Mouse (Mus musculus) mouse trophoblast stem cell (cell line): ENCODE measurements around the gene Rpl9-ps1.

Experiments
- in situ Hi-C, 2 experiments: fragments of 300-500 bp; cut with MseI, MboI; formaldehyde crosslinking; loops; 2 replicates in 1 of 2; 3 replicates in 1 of 2; pipeline ENCODE4 v1.15.1; 2025

Rpl9-ps1 gene

GRCm38 (mm10) chr11:83628808-83629207, 16.6 kb downstream of the Rpl9-ps1 start:
- in situ Hi-C loops = no loop called here

DNA sequence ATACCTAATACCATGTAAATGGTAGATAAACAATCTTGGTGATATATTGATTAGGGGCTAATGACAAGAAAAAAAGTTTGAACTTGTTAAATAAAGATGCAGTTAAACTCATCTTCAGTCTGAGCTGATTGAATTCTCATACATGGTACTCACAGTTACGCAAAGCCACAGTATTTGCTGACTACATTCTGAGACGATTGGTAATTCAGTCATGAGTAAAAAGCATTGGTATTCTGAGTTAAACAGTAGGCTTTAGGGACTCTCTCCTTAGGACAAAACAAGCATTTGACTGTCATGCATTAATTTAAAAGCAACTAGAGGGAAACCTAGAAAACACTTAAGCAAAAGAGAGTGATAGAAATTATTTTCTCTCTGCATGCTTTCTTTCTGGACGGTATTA, 21.8 kb downstream of the Rpl9-ps1 start:
- in situ Hi-C loops = no loop called here

- in situ Hi-C loops = no loop called here
Measured at GRCm38 (mm10) chr11:83619037-83619436, 26.4 kb downstream of the Rpl9-ps1 start.

DNA sequence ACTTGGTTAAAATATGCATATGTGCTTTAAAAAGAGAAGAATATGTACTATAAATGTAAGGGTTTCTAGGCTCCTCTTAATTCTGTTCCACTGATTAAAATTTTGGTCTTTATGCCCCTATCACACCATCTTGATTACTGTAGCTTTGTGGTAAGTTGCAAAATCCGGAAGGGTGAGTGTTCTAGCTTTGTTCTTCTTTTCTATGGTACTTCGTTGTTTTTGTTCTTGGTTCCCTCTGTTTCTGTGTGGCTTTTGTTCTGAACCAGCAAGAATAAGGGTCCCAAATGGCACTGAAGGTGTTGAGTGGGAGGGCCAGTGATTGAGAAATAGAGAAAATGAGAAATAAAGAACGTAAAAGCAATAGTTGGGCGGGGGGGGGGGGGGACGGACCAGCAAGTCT, 27.2 kb downstream of the Rpl9-ps1 start:
- in situ Hi-C loops = no loop called here

DNA sequence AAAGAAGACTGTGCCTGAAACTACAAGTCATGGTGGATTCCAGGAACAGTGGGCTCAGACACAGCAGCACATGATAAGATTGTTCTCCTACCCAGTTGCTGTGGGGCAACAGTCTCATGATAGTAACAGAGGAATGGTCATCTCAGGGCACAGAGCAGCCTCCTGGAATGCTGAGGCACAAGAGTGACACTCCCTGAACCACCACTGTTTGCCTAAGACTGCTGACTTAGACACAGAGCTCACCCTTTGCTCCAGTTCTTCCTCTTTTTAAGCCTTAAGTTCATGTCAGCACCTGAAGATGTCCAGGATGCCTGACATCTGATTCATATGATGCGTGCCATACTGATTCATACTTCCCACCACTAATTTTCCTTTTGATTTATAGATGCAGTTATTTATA, 28.8 kb downstream of the Rpl9-ps1 start:
- in situ Hi-C loops = no loop called here

- in situ Hi-C loops = no loop called here
Measured at GRCm38 (mm10) chr11:83610900-83611299, 34.5 kb downstream of the Rpl9-ps1 start.

GRCm38 (mm10) chr11:83606396-83606795, 39.0 kb downstream of the Rpl9-ps1 start:
- in situ Hi-C loops = no loop called here

GRCm38 (mm10) chr11:83605535-83605934, 39.9 kb downstream of the Rpl9-ps1 start:
- in situ Hi-C loops = no loop called here

DNA sequence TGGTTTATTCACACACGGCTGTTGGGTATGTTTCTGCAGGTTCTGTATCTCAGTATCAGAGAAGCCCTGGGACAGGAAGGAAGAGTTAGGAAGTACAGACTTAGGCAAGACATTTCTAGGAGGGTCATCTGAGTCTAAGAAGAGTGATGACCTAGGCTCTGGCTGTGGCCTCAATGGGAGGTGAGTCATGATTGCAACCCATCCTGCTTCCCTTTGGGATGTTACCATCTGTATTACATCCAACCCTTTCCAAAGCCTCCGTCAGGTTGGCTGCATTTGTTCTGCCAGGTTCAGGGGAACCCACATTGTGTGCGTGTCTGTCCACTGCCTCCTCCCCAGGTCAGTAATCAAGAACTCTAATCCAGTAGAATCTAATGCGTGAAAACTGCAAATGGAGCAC, 40.7 kb downstream of the Rpl9-ps1 start:
- in situ Hi-C loops = no loop called here

- in situ Hi-C loops = no loop called here
Measured at GRCm38 (mm10) chr11:83603399-83603798, 42.0 kb downstream of the Rpl9-ps1 start.

DNA sequence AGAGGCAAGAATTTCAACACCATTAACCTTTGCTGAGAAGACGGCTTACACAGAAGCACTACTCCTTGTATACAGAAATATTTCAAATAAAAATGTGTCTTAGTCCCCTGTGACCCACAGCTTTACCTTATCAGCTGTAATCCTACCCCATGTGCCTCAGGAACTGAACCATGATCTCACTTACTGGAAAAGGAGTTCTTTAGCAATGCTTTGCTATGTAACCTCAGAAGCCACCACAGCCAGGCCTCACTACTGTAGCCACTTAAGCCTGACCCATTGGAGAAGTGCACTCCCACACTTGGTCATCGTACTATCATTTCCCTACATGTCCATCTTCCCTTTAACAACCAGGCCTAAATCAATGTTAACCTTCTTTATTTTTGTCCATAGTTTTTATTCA, 44.8 kb downstream of the Rpl9-ps1 start:
- in situ Hi-C loops = no loop called here

DNA sequence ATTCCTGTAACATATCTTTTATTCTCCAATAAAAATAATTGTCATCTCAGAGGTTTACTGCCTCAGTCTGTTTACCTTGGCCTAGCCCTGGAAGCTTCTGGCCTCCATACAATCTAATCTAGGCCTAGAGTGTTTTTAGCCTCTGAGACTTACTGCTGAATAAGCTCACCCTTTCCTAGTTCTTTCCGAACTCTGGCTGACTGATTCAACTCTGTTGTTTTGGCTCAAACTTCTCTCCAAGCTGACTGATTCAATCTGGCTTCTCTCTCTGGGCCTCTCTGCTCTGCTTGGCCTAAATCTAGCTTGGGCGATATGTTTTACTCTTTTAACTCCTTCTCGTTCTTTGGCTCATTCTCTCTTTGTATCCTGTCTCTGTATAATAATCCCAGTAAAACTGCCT, 46.4 kb downstream of the Rpl9-ps1 start:
- in situ Hi-C loops = no loop called here

DNA sequence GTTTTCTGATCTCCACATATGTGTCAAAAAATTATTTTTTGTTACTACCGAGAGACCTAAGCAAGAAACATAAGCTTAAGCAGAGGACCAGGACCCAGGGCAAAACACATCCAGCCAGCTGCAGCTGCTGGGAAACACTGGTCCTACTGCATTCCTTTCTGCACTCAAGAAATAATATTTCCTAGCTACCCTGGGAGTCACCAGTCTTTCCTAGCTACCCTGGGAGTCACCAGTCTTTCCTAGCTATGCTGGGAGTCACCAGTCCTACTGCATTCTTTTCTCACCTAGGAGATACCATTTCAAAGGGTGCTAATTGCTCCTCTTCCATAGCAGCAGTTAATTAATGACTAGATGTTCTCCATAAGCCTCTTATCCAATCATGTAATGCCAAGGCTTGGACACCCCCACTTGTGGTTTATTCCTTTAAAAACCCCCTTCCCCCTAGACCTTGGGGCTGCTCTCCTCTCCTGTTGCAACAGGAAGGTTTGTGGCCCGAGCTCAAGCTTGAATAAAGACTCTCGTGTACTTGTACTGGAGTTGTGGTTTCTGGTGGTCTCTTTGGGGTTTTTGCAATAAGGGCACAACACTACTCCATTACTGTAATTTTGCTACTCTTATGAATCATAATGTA, 47.1 kb downstream of the Rpl9-ps1 start:
- in situ Hi-C loops = no loop called here

GRCm38 (mm10) chr11:83597796-83598195, 47.6 kb downstream of the Rpl9-ps1 start:
- in situ Hi-C loops = no loop called here

- in situ Hi-C loops = no loop called here
Measured at GRCm38 (mm10) chr11:83595669-83596455, 49.6 kb downstream of the Rpl9-ps1 start.
